Mouse (Mus musculus): ENCODE data around the gene Snf8.
A peak's percentile ranks its signal among the peaks of the same experiment; 100 is the strongest.

Snf8 gene

GRCm38 (mm10) chr11:96028130-96028529, 6.6 kb upstream of the Snf8 start:
- DNase-seq: peak in 1 of 2 experiments; percentile 23

DNA sequence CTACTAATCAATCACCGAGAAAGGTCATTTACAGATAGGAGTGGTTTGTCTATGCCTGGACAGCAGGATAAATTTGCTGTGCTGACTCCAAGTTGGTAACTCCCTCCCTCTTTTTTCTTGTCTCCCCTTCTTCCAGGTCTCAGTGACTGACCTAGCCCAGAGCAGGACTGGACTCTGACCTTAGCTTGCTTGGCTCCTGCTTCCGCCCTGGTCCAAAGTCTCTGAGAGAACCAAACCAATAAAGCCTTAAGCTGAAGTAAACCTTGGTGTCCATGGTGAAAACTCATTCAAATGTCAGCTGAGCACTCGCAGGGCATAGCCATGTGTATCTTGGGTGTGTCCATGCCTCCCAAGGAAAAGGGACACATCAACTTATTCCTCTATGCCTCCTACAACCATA, 4.1 kb upstream of the Snf8 start:
- DNase-seq: peak; percentile 53 to 86

GRCm38 (mm10) chr11:96031701-96032100, 3.0 kb upstream of the Snf8 start:
- peak in 1 of 2 experiments; percentile 13 for DNase-seq

DNA sequence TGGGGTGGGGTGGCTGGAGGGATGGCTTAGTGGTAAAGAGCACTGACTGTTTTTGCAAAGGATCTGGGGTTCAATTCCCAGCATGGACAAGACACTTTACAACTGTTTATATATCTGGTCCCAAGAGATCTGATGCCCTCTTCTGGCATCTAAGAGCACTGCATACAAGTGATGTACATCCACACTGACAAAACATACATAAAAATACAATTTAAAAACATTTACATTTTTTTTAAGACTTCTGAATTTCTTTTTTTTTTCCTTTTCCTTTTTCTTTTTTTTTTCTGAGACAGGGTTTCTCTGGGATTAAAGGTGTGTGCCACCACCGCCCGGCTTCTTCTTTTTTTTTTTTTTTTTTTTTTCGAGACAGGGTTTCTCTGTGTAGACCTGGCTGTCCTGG, 1.4 kb upstream of the Snf8 start:
- DNase-seq: peak; percentile 12 to 31

- DNase-seq: peak in 1 of 2 experiments; percentile 7
These were observed 569 bp upstream of the Snf8 start for GRCm38 (mm10) chr11:96034116-96034515.

DNA sequence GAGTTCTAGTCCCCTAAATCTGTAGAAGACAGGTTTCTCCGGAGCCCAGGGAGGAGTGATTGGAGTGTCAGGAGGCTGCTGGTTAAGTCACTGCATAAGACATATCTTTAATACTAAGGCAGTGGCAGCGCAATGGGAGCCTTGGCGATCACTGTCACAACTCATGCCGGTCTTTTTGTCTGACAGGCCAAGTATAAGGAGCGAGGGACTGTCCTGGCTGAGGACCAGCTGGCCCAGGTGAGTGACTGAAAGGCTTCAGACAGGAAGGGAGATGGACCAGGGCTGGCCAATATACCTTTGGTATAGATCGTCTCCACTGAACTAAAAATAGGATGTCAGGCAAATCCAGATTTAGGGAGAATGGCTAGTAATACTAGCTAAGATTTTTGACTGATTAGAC, 448 bp downstream of the Snf8 start:
- DNase-seq: peak in 1 of 2 experiments; percentile 8

DNA sequence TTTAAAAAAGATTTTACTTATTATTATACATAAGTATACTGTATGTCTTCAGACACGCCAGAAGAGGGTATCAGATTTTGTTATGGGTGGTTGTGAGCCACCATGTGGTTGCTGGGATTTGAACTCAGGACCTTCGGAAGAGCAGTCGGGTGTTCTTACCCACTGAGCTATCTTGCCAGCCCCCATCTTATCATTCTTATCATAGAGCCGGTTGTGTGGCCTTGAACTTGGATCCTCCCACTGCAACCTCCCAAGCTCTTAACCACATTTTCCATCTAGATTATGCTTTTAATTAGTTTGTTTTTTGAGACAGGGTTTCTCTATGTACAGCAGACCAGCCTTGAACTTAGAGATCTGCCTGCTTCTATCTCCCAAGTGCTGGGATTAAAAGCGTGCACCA, 2.8 kb downstream of the Snf8 start:
- no peak for DNase-seq

DNA sequence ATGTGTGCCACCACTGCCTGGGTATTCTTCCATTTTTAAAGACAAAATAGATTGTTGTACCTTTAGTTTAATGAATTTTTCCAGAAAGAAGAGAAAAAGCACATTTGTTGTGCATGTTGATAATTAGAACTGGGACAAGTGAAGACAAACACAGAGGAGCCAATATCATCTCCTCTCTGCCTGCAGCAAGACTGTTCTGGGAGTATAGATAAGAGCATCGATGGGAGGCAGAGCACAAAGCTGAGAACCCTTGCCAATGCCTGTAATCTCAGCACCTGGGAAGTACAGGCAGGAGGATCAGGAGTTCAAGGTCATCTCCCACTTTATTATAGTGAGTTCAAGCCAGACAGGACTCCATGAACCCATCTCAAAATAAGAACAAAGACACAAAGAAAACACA, 3.9 kb downstream of the Snf8 start:
- DNase-seq: no peak

DNA sequence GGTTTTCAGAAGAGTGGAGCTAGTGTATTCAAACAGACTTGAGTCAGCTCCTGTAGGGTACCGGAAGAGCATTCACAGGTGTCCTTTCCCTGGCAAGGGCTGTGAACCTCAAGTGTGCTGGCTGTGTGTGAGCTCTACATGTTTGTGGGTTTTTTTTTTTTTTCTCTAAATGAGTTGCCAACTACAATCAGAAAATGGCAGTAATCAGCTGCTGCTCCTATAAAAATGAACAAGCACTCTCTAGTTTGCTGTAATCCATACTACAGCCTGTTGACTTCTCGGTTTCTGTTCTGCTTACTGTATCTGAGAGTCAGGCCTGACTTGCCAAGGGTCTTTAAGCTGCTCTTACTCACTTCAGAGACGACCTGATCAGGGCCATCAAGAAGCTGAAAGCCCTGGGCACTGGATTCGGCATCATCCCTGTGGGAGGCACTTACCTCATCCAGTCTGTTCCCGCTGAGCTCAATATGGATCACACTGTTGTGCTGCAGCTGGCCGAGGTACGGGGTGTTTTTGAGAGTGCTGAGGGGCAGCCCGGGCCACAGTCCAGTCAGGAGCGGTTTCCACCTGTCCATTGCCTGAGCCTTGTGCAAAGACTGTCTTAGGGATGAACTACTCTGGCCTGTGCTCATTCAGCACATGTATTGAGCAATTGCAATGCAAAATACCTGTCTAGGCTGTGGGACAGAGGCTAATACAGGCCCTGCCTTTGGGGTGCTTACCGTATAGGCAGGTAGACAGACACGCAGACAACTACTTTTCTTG, 10.3 kb downstream of the Snf8 start:
- DNase-seq: no peak

- no peak for DNase-seq
These were observed 11.3 kb downstream of the Snf8 start for GRCm38 (mm10) chr11:96046028-96046427.

DNA sequence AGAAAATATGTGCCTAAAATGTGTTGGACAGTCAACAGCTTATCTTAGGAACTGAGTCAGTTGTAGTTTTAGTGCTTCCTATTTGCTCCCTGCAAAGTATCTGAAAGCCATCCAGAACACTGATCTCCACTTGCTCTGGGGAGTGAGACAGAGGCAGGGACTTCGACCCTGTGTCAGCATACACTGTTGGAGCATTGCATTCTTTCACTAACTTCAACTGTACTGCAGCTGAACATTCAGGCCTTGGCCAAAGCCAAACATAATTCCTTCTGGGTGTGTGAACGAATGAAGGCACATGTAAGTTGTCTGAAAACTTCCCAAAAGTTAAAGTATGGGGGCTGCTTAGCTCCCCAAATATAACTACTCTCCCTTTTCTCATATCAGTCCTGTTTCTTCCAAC, 12.1 kb downstream of the Snf8 start:
- DNase-seq: no peak

GRCm38 (mm10) chr11:96047469-96048373, 13.0 kb downstream of the Snf8 start:
- no peak for DNase-seq

DNA sequence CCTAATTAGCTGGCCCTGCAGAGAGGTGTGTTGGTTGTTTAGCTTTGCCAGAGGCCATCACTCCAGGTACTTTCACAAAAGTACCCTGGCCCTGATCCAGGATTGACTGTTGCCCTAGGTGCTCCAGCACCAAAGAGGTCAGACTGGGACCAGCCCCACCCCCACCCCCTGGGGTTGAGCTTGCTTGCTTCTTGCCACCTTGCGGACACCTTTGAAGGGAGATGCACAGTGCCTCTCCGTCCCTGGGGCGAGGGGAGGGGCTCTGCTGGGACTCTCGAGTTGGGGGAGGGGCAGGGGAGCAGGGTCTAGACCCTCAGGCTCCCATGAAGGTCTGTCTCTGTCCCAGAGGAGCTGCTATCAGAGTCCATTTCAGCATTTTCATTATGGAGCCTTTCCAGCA, 15.3 kb downstream of the Snf8 start:
- peak in 1 of 2 experiments; percentile 15 for DNase-seq

GRCm38 (mm10) chr11:96050854-96051253, 16.2 kb downstream of the Snf8 start:
- DNase-seq: no peak

GRCm38 (mm10) chr11:96058309-96058708, 23.6 kb downstream of the Snf8 start:
- DNase-seq: no peak

- DNase-seq: peak; percentile 18 to 68
These were observed 30.0 kb downstream of the Snf8 start for GRCm38 (mm10) chr11:96064521-96065214.

DNA sequence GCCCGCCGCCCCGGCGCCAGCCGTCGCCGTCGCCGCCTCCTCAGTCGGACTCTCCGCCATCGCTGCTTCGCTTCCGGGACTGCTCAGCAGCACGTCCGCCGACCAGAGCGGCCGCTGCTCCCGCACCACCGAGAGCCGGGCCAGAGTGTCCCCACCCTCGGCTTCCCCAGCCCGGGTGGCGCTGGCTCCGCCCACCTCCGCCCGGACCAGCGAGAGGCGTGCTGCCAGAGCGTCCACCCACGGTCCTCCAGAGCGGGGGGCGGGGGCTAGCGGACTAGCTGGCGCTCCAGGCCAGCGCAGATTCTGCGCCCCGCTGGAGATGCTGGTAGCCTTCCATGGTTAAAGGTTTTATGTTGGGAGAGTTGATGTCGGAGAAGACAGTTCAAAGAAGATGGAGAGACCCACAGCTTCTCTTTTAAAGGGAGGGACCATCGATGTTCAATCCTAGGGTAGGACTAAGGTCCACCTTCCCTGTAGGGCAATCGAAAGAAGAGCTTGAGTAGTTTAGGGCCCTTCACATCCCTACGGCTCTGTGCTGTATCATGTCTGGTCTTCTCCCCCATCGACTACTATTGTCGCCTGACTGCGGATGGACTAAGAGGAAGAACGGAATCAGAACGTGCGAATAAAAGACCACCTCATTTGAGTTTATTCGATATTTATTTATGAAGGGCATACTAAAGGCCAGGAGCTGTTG, 30.7 kb downstream of the Snf8 start, which contains the start of gene Ube2z:
Gene Ube2z (minus strand): TSS at position 174 of the 697 bp plus-strand sequence.
- DNase-seq: peak; percentile 97 to 99

- peak; percentile 25 to 49 for DNase-seq
These were observed 33.5 kb downstream of the Snf8 start for GRCm38 (mm10) chr11:96068231-96068630.

GRCm38 (mm10) chr11:96070353-96070752, 35.7 kb downstream of the Snf8 start:
- DNase-seq: peak in 1 of 2 experiments; percentile 66

DNA sequence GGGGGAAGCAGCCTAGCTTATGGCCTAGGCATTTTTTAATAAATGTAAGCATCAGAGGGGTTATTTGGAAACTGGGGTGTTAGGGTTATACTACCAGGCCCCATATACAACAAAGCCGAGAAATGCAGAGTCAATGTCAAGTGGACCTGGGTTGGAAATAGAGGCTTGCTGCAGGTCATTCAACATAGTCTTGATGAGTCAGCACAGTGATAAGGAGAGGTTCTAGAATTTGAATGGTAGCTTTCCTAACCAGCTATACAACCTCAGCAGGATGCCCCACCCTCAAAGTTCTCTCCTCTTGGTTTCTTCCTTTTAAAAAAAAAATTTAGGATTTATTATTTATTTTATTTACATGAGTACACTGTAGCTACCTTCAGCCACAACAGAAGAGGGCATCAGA, 36.3 kb downstream of the Snf8 start:
- DNase-seq: no peak

- peak; percentile 46 to 70 for DNase-seq
These were observed 38.8 kb downstream of the Snf8 start for GRCm38 (mm10) chr11:96073295-96073993.

Data from kidney, postnatal 25 days (tissue).